Mouse (Mus musculus): ENCODE data around the gene Zbtb20. TPM values are rescaled to one million over a fixed set of nuclear protein-coding genes. Genes with fewer than 3 reads are reported as not detected.

The Zbtb20 gene
- polyA plus RNA-seq, 1 experiment from 2014 or later = 15.4 TPM

GRCm38 (mm10) chr16:43256900-43257281 is 381.2 kb downstream of the Zbtb20 start:
- ATAC-seq (replicated peaks; ENCODE audit: insufficient number of reproducible peaks, low FRiP score, low TSS enrichment, low read depth) = no peak
- H3K27ac ChIP-seq (replicated peaks; ENCODE audit: low read depth, low read length) = no peak overlapping the region
- WGBS = 47% methylated on average over 1 of the region's 1 CpGs

GRCm38 (mm10) chr16:43259466-43259865 is 383.8 kb downstream of the Zbtb20 start:
- Histone ChIP-seq H3K4me1 (ENCODE audit: control insufficient read depth, insufficient read depth, low read length) (no peaks in the 10 kb centered on the region), H3K9ac (replicated peaks; ENCODE audit: low read length) (no peak overlapping the region), H3K27me3 (ENCODE audit: control insufficient read depth, insufficient read depth, low read length) (no peaks in the 10 kb centered on the region), H3K4me3 (ENCODE audit: low read depth, low read length) (no peak overlapping the region), H3K9me3 (replicated peaks; ENCODE audit: control insufficient read depth, low read length) (no peaks in the 10 kb centered on the region), H3K27ac (replicated peaks; ENCODE audit: low read depth, low read length) (no peak overlapping the region), H3K4me2 (ENCODE audit: low read depth, low read length) (no peak overlapping the region), H3K36me3 (replicated peaks; ENCODE audit: control insufficient read depth, insufficient read depth, low read depth, low read length) (no peaks in the 10 kb centered on the region)
- ATAC-seq (replicated peaks; ENCODE audit: insufficient number of reproducible peaks, low FRiP score, low TSS enrichment, low read depth) (no peak), DNase-seq (ENCODE audit: low spot score) (no peak)
- 38% methylated on average over 1 of the region's 1 CpGs for WGBS

More at GRCm38 (mm10) chr16:43256900-43257281, 381.2 kb downstream of the Zbtb20 start:
- DNase-seq (ENCODE audit: low spot score) = no peak
- Histone ChIP-seq H3K27me3 (ENCODE audit: control insufficient read depth, insufficient read depth, low read length) (no peaks in the 10 kb centered on the region), H3K4me2 (ENCODE audit: low read depth, low read length) (no peak overlapping the region), H3K4me1 (ENCODE audit: control insufficient read depth, insufficient read depth, low read length) (no peaks in the 10 kb centered on the region), H3K9me3 (replicated peaks; ENCODE audit: control insufficient read depth, low read length) (no peaks in the 10 kb centered on the region), H3K9ac (replicated peaks; ENCODE audit: low read length) (no peak overlapping the region), H3K4me3 (ENCODE audit: low read depth, low read length) (no peak overlapping the region), H3K36me3 (replicated peaks; ENCODE audit: control insufficient read depth, insufficient read depth, low read depth, low read length) (no peaks in the 10 kb centered on the region)

GRCm38 (mm10) chr16:43260862-43261261 is 385.2 kb downstream of the Zbtb20 start:
- no peak overlapping the region for H3K27ac ChIP-seq (replicated peaks; ENCODE audit: low read depth, low read length)
- no peak for DNase-seq (ENCODE audit: low spot score)
- no peak overlapping the region for H3K4me2 ChIP-seq (ENCODE audit: low read depth, low read length)
- no peaks in the 10 kb centered on the region for H3K36me3 ChIP-seq (replicated peaks; ENCODE audit: control insufficient read depth, insufficient read depth, low read depth, low read length)
- H3K9me3 ChIP-seq (replicated peaks; ENCODE audit: control insufficient read depth, low read length) = no peaks in the 10 kb centered on the region
- WGBS = 79% methylated on average over 2 of the region's 2 CpGs
- H3K9ac ChIP-seq (replicated peaks; ENCODE audit: low read length) = no peak overlapping the region
- no peak overlapping the region for H3K4me3 ChIP-seq (ENCODE audit: low read depth, low read length)
- ATAC-seq (replicated peaks; ENCODE audit: insufficient number of reproducible peaks, low FRiP score, low TSS enrichment, low read depth) = no peak
- no peaks in the 10 kb centered on the region for H3K27me3 ChIP-seq (ENCODE audit: control insufficient read depth, insufficient read depth, low read length)
- no peaks in the 10 kb centered on the region for H3K4me1 ChIP-seq (ENCODE audit: control insufficient read depth, insufficient read depth, low read length)

GRCm38 (mm10) chr16:43274057-43274595 is 398.4 kb downstream of the Zbtb20 start:
- Histone ChIP-seq H3K9ac (replicated peaks; ENCODE audit: low read length) (no peak overlapping the region), H3K9me3 (replicated peaks; ENCODE audit: control insufficient read depth, low read length) (no peaks in the 10 kb centered on the region), H3K36me3 (replicated peaks; ENCODE audit: control insufficient read depth, insufficient read depth, low read depth, low read length) (no peaks in the 10 kb centered on the region), H3K4me2 (ENCODE audit: low read depth, low read length) (no peak overlapping the region), H3K4me3 (ENCODE audit: low read depth, low read length) (no peak overlapping the region), H3K27ac (replicated peaks; ENCODE audit: low read depth, low read length) (no peak overlapping the region), H3K27me3 (ENCODE audit: control insufficient read depth, insufficient read depth, low read length) (no peaks in the 10 kb centered on the region), H3K4me1 (ENCODE audit: control insufficient read depth, insufficient read depth, low read length) (no peaks in the 10 kb centered on the region)
- 53% methylated on average over 2 of the region's 2 CpGs for WGBS
- ATAC-seq (replicated peaks; ENCODE audit: insufficient number of reproducible peaks, low FRiP score, low TSS enrichment, low read depth) = no peak
- DNase-seq (ENCODE audit: low spot score) = no peak

GRCm38 (mm10) chr16:43276764-43277163 is 401.1 kb downstream of the Zbtb20 start:
- Histone ChIP-seq H3K27ac (replicated peaks; ENCODE audit: low read depth, low read length) (no peak overlapping the region), H3K9ac (replicated peaks; ENCODE audit: low read length) (no peak overlapping the region), H3K36me3 (replicated peaks; ENCODE audit: control insufficient read depth, insufficient read depth, low read depth, low read length) (no peaks in the 10 kb centered on the region), H3K4me1 (ENCODE audit: control insufficient read depth, insufficient read depth, low read length) (no peaks in the 10 kb centered on the region), H3K4me2 (ENCODE audit: low read depth, low read length) (no peak overlapping the region), H3K27me3 (ENCODE audit: control insufficient read depth, insufficient read depth, low read length) (no peaks in the 10 kb centered on the region), H3K4me3 (ENCODE audit: low read depth, low read length) (no peak overlapping the region), H3K9me3 (replicated peaks; ENCODE audit: control insufficient read depth, low read length) (no peaks in the 10 kb centered on the region)
- ATAC-seq (replicated peaks; ENCODE audit: insufficient number of reproducible peaks, low FRiP score, low TSS enrichment, low read depth) (no peak), DNase-seq (ENCODE audit: low spot score) (no peak)
- WGBS = 87% methylated on average over 4 of the region's 4 CpGs

- Histone ChIP-seq H3K4me3 (ENCODE audit: low read depth, low read length) (no peak overlapping the region), H3K36me3 (replicated peaks; ENCODE audit: control insufficient read depth, insufficient read depth, low read depth, low read length) (no peaks in the 10 kb centered on the region), H3K9me3 (replicated peaks; ENCODE audit: control insufficient read depth, low read length) (no peaks in the 10 kb centered on the region), H3K9ac (replicated peaks; ENCODE audit: low read length) (no peak overlapping the region), H3K4me1 (ENCODE audit: control insufficient read depth, insufficient read depth, low read length) (no peaks in the 10 kb centered on the region), H3K27ac (replicated peaks; ENCODE audit: low read depth, low read length) (no peak overlapping the region), H3K27me3 (ENCODE audit: control insufficient read depth, insufficient read depth, low read length) (no peaks in the 10 kb centered on the region), H3K4me2 (ENCODE audit: low read depth, low read length) (no peak overlapping the region)
- whole genome bisulfite sequencing = 75% methylated on average over 1 of the region's 1 CpGs
- DNase-seq (ENCODE audit: low spot score) = peak; percentile 14
- 0 out of 2 replicates have a peak, but pooled peaks have one; percentile 52 for ATAC-seq (replicated peaks; ENCODE audit: insufficient number of reproducible peaks, low FRiP score, low TSS enrichment, low read depth)
Observed at GRCm38 (mm10) chr16:43286319-43286718, 410.6 kb downstream of the Zbtb20 start.

GRCm38 (mm10) chr16:43286783-43287383 is 411.2 kb downstream of the Zbtb20 start:
- no peak overlapping the region for H3K27ac ChIP-seq (replicated peaks; ENCODE audit: low read depth, low read length)
- WGBS = 58% methylated on average over 1 of the region's 1 CpGs
- DNase-seq (ENCODE audit: low spot score) = no peak
- H3K36me3 ChIP-seq (replicated peaks; ENCODE audit: control insufficient read depth, insufficient read depth, low read depth, low read length) = no peaks in the 10 kb centered on the region
- H3K4me3 ChIP-seq (ENCODE audit: low read depth, low read length) = no peak overlapping the region
- ATAC-seq (replicated peaks; ENCODE audit: insufficient number of reproducible peaks, low FRiP score, low TSS enrichment, low read depth) = no peak
- H3K9me3 ChIP-seq (replicated peaks; ENCODE audit: control insufficient read depth, low read length) = no peaks in the 10 kb centered on the region
- H3K4me1 ChIP-seq (ENCODE audit: control insufficient read depth, insufficient read depth, low read length) = no peaks in the 10 kb centered on the region
- no peak overlapping the region for H3K4me2 ChIP-seq (ENCODE audit: low read depth, low read length)
- H3K9ac ChIP-seq (replicated peaks; ENCODE audit: low read length) = no peak overlapping the region
- H3K27me3 ChIP-seq (ENCODE audit: control insufficient read depth, insufficient read depth, low read length) = no peaks in the 10 kb centered on the region

GRCm38 (mm10) chr16:43291423-43291822 is 415.7 kb downstream of the Zbtb20 start:
- Histone ChIP-seq H3K36me3 (replicated peaks; ENCODE audit: control insufficient read depth, insufficient read depth, low read depth, low read length) (no peaks in the 10 kb centered on the region), H3K9ac (replicated peaks; ENCODE audit: low read length) (no peak overlapping the region), H3K27ac (replicated peaks; ENCODE audit: low read depth, low read length) (no peak overlapping the region), H3K9me3 (replicated peaks; ENCODE audit: control insufficient read depth, low read length) (no peaks in the 10 kb centered on the region), H3K27me3 (ENCODE audit: control insufficient read depth, insufficient read depth, low read length) (no peaks in the 10 kb centered on the region), H3K4me1 (ENCODE audit: control insufficient read depth, insufficient read depth, low read length) (no peaks in the 10 kb centered on the region), H3K4me3 (ENCODE audit: low read depth, low read length) (no peak overlapping the region), H3K4me2 (ENCODE audit: low read depth, low read length) (no peak overlapping the region)
- DNase-seq (ENCODE audit: low spot score) = no peak
- no peak for ATAC-seq (replicated peaks; ENCODE audit: insufficient number of reproducible peaks, low FRiP score, low TSS enrichment, low read depth)
- 74% methylated on average over 3 of the region's 3 CpGs for WGBS

Data from embryonic facial prominence, embryonic 11.5 days (tissue).